Mouse (Mus musculus) NIH3T3 (cell line): ENCODE data around the gene Rell1.
A peak's percentile ranks its signal among the peaks of the same experiment; 100 is the strongest.

Source experiments
- DNase-seq: peaks from one replicate; pipeline ENCODE4 v3.0.0-alpha.2; 2012; ENCODE audit warnings: low read depth

Rell1 gene

DNA sequence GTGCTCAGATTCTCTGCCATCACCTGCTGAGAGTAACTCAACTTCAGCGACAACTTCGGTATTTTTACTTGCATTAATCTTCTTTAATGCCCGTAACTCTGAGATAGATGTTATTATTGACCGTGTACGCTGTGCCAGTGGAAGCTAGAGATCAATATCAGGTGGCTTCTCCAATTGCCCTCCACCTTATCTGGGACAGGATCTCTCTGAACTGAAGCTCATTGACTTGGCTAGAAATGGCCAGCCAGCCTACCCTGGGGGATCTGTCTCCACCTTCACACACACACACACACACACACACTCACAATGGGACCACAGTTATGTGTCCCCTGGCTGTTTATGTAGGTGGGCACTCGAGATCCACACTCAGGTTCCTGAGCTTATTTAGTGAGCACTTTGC is 16.7 kb downstream of the Rell1 start:
- DNase-seq: no peak

DNA sequence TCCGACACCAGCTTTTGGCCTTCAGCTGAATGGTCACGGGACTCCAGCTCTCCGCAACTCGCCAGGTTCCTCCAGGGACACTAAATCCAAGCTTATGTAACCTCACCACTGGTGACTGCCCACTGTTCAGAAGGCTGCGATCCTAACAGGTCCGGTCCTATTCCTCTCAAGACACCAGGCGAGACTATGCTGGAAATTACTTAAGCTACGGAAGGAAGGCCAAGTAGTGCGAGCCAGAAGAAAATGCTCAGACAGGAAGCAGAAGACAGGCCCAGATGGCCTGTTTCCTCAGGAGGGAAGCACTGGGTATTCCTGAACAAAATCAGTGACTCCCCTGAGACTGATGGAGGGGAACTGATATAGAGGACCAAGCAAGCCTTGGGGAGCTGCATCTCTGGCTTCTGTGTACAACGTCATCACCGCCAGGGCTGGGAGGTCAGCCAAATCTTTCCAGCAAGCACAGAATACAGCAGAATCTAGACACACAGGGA is 17.2 kb downstream of the Rell1 start:
- DNase-seq: no peak

DNA sequence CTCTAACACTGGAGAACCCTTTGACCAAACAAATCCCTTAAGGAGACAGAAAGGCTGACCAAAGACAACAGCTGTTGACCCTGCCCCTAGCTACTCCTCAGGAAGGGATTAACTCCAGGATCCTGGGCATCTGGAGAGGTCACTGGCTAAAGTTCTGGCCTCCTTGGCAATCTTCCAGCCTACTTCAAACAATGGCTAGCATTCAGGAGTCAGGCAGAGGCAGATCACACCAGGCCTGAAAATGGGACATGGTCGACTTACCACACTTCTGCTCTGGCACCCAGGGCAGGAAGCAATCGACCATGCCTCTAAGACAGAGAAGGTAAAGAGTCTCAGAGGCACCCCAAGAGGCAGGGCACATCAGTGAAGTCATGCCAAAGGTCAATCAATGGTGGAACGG is 19.5 kb downstream of the Rell1 start:
- no peak for DNase-seq

DNA sequence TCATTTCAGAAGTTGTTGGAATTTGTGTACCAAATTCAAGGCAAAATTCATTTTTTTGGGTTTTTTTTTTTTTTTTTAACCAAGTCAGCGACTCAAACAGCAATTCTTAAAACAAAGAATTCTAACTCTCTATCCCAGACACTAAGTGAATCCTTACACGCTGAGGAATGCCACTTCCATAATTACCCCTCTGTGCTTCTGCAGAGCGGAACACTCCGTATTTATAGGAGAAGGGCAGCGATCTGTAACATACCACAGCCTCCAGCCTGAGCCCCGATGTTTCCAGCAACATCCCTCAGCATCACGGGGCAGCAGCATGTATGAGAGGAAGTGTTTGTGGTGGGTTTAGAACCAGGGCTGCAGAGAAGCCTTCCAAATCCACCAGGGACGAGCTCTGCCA is 21.2 kb downstream of the Rell1 start:
- no peak for DNase-seq

DNA sequence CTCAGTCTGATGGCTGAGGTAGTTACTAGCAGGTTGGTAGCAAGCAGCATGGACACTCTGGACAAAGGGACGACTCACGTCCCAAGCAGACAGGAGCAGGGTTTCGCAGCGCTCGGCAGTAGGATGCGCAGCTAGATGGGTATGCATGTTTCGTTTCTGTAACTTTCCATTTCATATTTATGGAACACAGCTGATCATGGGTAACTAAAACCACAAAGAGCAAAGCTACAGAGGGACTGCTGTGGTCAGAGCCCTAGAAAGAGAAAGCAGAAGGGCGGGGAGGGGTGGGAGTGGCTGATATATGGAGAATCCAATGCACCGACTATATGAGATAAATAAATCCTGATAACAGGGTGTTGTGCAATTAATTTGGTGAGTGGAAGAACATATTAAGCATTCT is 25.4 kb downstream of the Rell1 start:
- DNase-seq: no peak

DNA sequence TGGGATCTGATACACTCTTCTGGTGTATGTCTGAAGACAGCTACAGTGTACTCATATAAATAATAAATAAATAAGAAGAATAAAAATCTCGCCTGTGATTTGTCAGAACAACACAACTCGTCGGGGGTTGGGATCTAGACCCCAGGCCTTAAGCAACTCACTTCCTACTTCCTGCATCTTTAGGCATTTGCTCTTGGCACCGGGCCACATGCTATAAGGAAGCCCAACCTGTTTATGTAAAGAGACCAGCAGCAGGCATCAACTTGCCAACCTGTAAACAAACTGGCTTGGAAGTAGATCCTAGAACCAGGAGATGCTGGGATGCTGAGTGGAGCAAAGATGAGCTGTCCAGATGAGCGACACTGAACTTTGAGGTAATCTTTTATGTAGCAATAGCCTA is 26.8 kb downstream of the Rell1 start:
- DNase-seq: peak; percentile 24

DNA sequence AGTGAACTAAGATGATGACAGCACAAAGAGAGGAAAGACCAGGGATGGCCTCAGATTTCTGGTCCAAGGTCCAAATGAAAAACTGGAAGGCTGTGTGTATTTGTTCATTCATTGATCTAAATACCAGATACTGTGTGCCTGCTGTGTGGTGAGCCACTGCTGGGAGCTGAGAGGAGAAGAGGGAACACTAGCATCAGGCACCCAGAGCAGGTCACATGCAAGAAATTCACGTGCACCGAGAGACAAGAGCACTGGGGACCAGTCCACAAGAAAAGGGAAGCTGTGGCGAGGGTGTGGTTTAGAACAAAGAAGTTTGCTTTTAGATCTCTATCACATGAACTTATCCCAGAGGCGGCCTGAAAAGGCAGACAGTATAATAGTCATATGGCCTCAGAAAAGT is 30.1 kb downstream of the Rell1 start:
- no peak for DNase-seq

DNA sequence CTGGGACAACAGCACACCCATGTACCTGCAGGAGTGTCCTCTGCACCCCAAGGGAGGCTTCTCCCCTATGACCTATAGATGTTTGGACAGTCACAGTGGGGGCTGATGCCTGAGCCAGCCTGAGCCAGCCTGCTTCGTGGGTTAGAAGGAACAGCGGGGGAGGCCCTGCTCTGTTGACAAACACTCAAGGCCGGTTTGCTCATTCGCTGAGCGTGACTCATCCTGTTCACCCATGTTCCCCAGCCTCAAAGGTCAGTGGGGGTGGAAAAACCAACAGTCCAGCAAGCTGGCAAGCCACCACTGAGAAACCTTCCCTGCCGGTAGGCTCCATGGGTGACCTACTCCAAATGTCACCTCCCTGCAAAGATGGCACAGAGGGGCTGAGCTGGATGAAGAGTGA is 32.0 kb downstream of the Rell1 start:
- peak; percentile 74 for DNase-seq

DNA sequence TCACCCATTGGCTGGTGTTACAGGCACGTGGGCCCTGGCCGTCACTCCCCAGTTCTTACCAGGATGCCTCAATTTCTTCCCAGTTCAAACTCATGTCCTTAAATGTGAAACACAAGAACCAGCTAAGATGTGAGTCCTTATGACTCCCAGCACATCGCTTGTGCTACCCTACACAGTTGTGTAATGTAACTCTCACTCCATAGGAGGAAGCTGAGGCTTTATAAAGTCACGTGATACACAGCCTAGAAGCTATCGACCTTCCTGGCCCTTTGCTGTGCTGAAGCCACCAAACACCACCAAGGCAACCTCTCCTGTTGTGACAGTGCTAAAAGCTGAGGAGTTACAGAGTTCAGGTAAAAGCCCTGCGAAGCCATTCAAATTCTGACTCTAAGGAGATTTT is 33.1 kb downstream of the Rell1 start:
- DNase-seq: no peak

DNA sequence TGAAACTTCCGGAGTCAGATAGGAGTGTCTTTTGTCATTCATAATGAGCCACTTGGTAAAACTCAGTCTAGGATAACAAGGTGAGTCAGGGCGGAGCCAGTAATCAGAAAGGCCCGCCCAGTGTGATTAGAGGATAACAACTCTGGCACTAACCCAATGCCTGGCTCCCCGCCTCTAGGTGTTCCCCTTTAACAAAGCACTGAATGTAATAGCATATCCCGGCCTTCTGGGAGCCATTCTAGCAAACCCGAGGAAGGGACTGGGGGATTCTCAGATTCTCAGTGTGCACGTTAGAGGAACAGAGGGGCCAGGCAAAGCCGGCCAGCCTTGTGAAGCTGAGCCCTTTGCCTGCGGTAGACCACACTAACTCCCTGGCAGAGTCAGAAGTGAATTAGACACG is 35.9 kb downstream of the Rell1 start:
- no peak for DNase-seq

DNA sequence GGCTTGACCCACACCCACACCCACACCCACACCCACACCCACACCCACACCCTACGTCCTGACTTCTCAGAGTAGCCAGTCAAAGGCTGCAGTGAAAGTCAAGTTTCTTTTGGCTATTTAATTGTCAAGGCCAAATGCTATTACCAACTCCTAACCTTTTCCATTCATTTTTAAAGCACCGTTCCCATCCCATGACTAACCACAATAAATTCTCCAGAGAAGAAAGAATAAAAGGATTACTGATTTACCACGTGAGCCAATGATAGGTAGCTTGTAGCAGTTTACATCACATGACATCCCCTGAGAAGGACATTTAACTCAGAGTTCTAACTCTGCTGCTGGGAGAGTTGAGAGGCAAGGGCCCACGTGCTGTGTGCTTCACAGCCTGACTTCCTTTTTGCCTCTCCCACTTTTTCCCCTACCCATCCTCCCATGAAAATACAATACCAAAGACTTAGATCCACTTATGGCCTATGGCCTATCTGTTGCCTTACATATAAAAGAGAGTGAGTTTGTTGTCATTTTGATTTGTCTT is 37.8 kb downstream of the Rell1 start:
- DNase-seq: no peak

DNA sequence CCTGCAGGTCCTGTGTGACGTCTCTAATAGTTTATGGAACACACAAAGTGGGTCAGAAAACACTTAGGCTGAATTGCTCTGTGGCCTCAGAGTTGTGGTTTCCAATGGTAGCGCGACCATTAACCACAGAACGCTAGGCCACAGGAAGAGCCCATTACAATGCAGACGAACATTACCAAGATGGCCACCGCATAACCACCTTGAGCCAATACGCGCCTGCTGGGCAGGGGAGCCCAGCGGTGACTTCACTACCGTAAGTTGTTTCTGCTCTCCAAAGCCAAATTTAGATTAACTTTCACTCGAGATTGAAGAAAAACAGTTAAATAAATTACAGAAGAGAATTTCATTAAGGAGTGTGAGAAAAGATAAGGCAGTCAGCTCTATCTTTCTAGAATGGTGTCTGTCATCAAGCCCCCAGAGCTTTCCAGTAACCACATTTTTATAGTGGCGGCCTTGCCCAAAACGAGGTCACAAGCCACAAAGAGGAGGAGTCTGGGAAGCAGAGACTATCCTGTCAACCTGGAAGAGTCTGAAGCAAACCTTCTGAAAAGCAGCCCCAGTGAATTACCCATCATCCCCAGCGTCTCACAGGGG is 43.6 kb downstream of the Rell1 start:
- no peak for DNase-seq

DNA sequence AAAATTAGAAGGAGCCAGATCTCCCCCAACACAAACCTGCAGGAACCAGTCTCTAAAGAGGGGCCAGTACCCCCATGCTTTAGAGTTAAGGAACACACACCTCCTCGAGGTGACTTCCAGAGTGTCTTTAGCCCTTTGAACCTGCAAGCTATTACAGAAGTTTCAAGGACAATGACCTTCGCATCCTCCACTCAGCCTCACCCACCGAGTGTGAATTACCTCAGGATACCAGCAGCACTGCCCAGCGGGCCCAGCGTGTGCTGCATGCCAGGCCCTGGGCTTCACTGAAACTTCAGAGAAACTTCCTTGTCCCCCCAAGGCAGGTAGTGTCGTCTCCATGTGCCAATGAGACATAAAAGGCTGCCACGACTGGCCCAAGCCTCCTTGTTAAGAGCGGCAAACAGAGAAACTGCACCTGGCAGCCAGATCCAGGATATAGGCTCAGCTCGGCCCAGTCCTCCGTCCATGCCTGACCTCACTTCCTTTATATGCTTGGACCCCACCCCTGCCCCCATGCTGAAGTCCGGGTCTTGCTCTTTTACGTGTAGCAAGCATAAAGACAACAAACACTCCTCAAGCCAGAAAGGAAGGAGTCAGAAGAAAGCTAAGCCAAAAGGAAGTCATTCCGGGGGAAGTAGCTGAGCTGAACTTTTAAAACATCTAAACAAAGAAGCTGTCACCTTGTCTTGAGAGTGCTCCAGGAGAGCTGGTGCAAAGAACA is 45.2 kb downstream of the Rell1 start:
- DNase-seq: no peak

DNA sequence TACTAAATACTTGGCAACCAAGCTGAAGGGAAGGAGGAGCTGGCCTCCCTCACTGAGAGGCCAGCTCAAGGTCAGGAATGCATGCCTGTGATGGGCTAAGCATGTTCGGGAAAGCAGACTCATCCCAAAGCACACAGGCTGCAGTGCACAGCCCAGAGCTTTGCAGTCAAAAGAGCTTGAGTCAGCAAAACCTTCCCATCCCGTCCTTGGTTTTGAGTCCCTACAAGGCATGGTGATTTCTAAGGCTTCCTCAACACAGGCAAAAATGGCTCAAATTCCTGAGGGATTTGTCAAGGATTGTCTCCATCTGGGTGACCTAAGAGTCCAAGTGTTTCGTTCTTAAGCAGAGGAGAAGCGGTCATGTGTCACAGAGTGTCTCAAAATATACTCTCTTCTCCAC is 50.5 kb downstream of the Rell1 start:
- DNase-seq: peak; percentile 38

DNA sequence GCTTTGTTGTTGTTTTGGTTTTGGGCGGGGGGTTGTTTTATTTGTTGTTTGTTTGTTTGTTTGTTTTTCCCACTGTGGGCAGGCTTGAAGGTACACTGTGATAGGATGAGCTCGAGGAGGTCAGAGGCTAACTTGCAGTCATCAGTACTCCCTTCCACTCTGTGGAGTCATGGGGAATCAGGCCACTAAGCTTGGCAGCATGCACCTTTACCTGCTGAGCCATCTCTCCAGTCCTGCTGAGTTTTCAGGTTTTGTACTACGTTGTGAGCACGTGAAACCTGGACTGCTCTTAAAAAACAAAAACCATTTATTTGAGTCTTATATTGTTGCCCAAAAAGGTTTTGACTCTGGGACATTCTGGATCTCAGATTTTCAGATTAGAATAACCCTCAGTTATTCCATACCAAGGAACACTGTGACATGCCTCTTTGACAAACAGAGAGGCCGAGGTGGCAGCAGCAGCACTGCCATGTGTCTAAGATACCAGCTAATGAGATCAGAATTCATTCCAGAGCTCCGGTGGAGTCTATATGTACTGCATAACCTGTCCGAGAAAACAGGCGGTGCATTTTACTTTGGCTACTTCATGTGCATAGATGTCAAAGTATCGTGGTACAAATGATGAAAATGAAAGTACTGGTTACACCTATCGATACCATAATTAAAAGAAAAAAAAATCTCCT is 52.1 kb downstream of the Rell1 start:
- DNase-seq: no peak

DNA sequence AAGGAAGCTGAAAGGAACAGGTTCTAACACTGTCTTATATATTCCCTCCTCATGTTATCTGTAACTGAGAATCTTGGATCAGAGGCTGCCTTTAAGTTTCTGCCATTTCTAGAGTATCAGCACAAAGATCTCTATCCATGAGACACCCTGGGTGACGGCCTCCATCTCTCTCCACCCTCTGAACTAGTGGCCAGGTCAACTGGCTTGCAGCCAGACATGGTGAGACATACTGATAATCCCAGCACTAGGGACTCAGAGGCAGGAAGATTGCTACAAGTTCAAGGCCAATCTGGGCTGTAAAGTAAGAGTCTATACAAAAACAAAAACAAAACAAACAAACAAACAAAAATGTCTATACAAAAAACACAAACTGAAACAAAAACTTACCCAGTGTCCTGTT is 53.8 kb downstream of the Rell1 start:
- DNase-seq: no peak

DNA sequence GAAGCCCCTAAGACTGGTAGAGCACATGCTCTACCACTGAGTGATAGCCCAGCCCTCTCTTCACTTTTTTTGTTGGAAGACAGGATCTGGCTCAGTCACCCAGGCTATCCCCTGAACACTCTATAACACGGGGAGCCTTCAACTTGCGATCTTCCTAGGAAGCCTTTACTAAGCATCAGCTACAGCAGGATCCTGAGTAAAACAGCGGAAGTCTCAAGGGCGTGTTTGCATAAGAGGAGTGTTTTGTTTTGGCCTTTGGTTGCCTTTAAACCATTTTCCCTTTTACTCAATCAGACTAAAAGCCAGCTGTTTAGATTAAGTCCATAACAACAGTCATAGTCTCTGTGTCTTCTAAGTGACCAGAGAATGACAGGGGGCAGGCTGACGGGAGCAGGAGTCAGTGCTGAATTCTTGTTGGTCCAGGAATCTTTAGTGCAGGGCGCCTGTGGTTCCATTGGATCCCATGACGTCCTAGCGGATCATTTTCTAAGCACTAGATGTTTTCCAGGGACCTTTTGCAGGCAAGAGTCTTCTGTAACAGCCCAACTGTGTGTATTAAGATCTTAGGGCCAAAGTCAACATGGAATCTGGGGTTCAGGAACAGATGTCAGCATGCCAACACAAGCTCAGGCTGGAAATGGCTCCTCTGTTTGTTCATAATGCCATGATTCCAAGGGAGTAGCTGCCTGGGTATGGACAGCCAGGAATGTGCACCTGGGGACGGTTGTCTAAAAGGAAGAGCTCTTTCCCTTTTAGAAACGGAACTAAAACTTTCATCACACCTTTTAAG is 58.3 kb downstream of the Rell1 start:
- no peak for DNase-seq

DNA sequence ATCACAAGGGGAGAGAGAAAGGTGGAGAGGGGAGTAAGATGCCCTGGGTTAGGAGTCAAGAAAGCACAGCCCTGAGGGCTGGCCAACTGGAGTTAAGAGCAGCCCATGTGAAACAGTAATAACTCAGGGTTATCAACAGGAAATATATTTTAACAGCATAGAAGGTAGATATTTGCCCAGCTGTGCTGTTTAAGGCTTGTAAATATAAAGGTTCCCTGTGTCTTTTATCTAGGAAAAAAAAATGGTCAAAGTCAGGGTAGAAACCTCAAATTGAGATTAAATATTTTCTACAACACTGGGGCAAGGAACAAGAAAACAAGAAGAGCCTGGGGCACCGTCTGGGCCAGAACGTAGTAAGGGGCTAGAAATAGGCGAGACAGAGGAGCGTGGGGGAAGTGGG is 61.2 kb downstream of the Rell1 start:
- DNase-seq: no peak

DNA sequence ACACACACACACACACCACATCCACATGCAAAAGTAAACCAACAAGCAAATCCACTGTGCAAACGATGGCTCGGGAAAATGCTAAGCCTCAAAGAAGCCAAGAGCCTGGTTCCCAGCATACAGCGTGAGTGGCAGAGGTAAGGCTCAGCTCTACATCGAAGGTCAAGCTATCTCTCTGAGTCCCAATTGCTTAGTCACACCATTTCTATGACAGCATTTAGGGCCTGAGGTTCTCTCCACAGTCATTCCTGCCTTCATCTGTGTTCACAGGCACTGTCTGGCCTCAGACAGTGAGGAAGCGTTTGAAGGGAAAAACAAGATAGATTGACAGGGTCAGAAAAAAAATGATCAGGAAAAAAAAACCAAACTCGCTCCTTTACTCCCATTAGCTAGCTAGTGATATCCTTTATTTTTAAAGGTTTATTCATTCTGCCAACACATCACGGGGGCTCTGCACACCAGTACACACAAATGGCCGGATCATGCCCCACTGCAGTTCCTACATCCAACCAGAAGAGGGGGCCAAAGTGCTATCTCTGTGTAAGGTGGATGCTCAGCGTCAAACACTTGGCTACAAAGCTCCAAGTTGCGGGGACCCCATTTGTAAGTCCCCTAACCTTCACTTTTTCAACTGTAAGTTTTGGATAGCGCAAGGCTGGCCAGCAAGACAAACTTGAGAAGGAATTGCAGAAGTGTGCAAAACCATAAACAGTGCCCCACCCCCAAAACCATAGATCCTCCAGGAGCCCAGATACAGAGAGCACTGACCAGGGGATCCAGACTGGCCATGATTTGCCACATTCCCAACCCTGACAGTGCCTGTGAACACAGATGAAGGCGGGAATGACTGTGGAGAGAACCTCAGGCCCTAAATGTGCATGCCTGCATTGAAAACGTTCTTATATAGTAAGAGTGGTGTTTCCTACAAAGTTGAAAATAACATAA is 62.3 kb downstream of the Rell1 start:
- peak; percentile 92 for DNase-seq

DNA sequence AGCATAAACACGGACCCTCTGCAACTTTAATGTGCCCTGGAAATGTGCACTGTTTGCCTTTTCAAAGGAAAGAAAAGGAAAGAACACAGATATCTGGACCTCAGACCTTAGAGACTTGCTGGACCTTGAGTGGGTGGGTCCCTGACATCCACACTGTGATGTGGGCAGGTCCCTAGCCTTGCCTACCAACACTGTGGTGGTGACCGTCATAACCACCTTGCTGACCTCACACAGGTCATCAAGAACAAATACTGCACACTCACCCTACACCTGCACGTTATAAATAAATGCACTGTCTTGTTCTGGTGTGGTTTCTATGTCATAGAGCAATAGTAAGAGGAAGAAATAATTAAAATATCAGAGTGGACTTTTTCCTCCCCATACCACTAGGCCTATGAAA is 65.4 kb downstream of the Rell1 start:
- DNase-seq: no peak

DNA sequence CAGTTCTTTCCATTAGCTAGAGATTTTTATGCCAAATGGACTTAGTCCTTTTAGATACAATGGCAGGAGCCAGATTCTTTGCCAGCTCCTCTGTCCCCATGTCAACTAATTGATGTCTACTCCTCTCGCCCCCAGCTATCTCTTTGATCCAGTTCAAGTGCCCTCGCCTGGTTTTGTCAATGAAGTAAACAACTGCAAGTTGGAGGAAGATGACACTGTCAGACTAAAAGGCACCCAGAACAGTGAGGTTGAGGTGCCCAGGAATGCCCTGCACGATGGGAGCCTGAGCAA is 70.9 kb downstream of the Rell1 start:
- no peak for DNase-seq
